Mouse (Mus musculus): ENCODE results near the gene Ifi35. TPM values are rescaled to one million over a fixed set of nuclear protein-coding genes. Genes with fewer than 3 reads are reported as not detected.
A peak's percentile ranks its signal among the peaks of the same experiment; 100 is the strongest.
"Not testable (repeated sequence)": the region's sequence is repeated elsewhere in the genome, so short reads cannot be mapped to it uniquely, and the experiment has no call there.

Gene Ifi35
- polyA plus RNA-seq, 1 experiment from 2014 or later, result 6.1 TPM

- H3K4me2 ChIP-seq (replicated peaks); H3K4me1 ChIP-seq; H3K27ac ChIP-seq; H3K9ac ChIP-seq; H3K27me3 ChIP-seq; ATAC-seq (ENCODE audit: insufficient number of reproducible peaks, insufficient read depth, low FRiP score, low TSS enrichment); H3K9me3 ChIP-seq; H3K4me3 ChIP-seq: not testable (repeated sequence)
- WGBS, result 86% methylated on average over 4 of the region's 4 CpGs
- peaks cover 15% of the 10 kb centered on the region for H3K36me3 ChIP-seq
Observed at GRCm38 (mm10) chr11:101449596-101449995, 1.4 kb downstream of the Ifi35 start.

GRCm38 (mm10) chr11:101450394-101450793 is 2.2 kb downstream of the Ifi35 start:
- Histone ChIP-seq H3K9me3 (no peaks in the 10 kb centered on the region), H3K9ac (no peak overlapping the region), H3K27me3 (no peaks in the 10 kb centered on the region), H3K4me3 (no peak overlapping the region), H3K4me1 (0 out of 2 replicates have a peak, but pooled peaks cover 14% of the 10 kb centered on the region), H3K36me3 (peaks cover 7% of the 10 kb centered on the region), H3K4me2 (replicated peaks) (no peak overlapping the region), H3K27ac (no peak overlapping the region)
- no peak for ATAC-seq (ENCODE audit: insufficient number of reproducible peaks, insufficient read depth, low FRiP score, low TSS enrichment)
- 85% methylated on average over 3 of the region's 3 CpGs for WGBS

- H3K9ac ChIP-seq, result no peak overlapping the region
- H3K4me2 ChIP-seq (replicated peaks), result no peak overlapping the region
- WGBS, result 90% methylated on average over 10 of the region's 10 CpGs
- no peaks in the 10 kb centered on the region for H3K27me3 ChIP-seq
- no peak overlapping the region for H3K4me3 ChIP-seq
- no peaks in the 10 kb centered on the region for H3K36me3 ChIP-seq
- H3K4me1 ChIP-seq, result 0 out of 2 replicates have a peak, but pooled peaks cover 14% of the 10 kb centered on the region
- no peak for ATAC-seq (ENCODE audit: insufficient number of reproducible peaks, insufficient read depth, low FRiP score, low TSS enrichment)
- no peaks in the 10 kb centered on the region for H3K9me3 ChIP-seq
- no peak overlapping the region for H3K27ac ChIP-seq
Observed at GRCm38 (mm10) chr11:101451536-101451935, 3.3 kb downstream of the Ifi35 start.

GRCm38 (mm10) chr11:101452093-101452774 is 4.0 kb downstream of the Ifi35 start:
- ATAC-seq (ENCODE audit: insufficient number of reproducible peaks, insufficient read depth, low FRiP score, low TSS enrichment), result no peak
- H3K4me3 ChIP-seq, result no peak overlapping the region
- no peaks in the 10 kb centered on the region for H3K9me3 ChIP-seq

DNA sequence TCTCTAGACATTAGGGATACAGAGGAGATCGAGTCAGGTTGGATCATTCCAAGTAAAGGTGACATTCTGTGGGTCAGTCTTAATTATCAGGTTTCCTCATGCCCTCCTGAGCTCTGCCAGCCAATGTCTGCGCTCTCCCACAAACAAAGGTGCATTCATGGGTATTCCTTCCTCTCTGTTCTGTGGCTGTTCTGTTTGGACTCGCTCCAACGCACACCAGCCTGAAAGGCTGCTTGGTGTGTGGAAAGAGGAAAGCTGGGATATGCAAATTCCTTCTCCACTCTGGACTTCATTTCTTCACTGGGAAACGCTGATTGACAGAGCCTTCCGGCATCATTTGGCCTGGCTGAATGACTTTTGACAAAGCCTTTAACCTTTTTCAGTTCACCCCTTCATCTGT is 6.5 kb downstream of the Ifi35 start:
- no peak overlapping the region for H3K9ac ChIP-seq

More at GRCm38 (mm10) chr11:101452093-101452774, 4.0 kb downstream of the Ifi35 start:
- Histone ChIP-seq H3K36me3 (no peaks in the 10 kb centered on the region), H3K27me3 (no peaks in the 10 kb centered on the region), H3K27ac (no peak overlapping the region), H3K4me1 (0 out of 2 replicates have a peak, but pooled peaks cover 14% of the 10 kb centered on the region), H3K4me2 (replicated peaks) (no peak overlapping the region), H3K9ac (no peak overlapping the region)
- WGBS, result 71% methylated on average over 10 of the region's 10 CpGs

GRCm38 (mm10) chr11:101455627-101456026 is 7.4 kb downstream of the Ifi35 start:
- Histone ChIP-seq H3K9ac (no peak overlapping the region), H3K4me2 (replicated peaks) (no peak overlapping the region), H3K27me3 (no peaks in the 10 kb centered on the region), H3K4me1 (peaks cover 16% of the 10 kb centered on the region; the same call in 1 of the 2 replicates), H3K4me3 (no peak overlapping the region), H3K9me3 (no peaks in the 10 kb centered on the region), H3K27ac (no peak overlapping the region), H3K36me3 (peaks cover 13% of the 10 kb centered on the region)
- ATAC-seq (ENCODE audit: insufficient number of reproducible peaks, insufficient read depth, low FRiP score, low TSS enrichment), result no peak
- whole genome bisulfite sequencing, result 85% methylated on average over 7 of the region's 7 CpGs

More for the DNA sequence above, 6.5 kb downstream of the Ifi35 start:
- Histone ChIP-seq H3K4me2 (replicated peaks) (no peak overlapping the region), H3K27ac (0 out of 2 replicates have a peak overlapping the region, but pooled peaks have one; percentile 38), H3K27me3 (no peaks in the 10 kb centered on the region), H3K36me3 (peaks cover 4% of the 10 kb centered on the region; the same call in 1 of the 2 replicates), H3K4me1 (peaks cover 12% of the 10 kb centered on the region; the same call in 1 of the 2 replicates), H3K4me3 (no peak overlapping the region), H3K9me3 (no peaks in the 10 kb centered on the region)
- 17% methylated on average over 6 of the region's 6 CpGs for whole genome bisulfite sequencing
- ATAC-seq (ENCODE audit: insufficient number of reproducible peaks, insufficient read depth, low FRiP score, low TSS enrichment), result no peak

DNA sequence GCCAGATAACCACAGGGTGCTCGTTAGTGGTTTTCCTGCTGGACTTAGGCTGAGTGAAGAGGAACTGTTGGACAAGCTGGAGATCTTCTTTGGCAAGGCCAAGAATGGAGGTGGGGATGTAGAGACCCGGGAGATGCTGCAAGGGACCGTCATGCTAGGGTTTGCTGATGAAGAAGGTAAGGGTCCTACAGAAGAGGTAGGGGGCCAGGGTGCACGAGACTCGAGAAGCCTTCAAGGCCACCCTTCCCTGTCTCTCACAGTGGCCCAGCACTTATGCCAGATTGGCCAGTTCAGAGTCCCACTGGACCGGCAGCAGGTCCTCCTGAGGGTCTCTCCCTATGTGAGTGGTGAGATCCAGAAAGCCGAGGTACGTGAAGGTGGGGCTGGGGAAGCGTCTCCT is 9.4 kb downstream of the Ifi35 start:
- Histone ChIP-seq H3K4me2 (replicated peaks) (no peak overlapping the region), H3K36me3 (peaks cover 21% of the 10 kb centered on the region), H3K4me1 (peaks cover 20% of the 10 kb centered on the region), H3K9me3 (no peaks in the 10 kb centered on the region), H3K27me3 (no peaks in the 10 kb centered on the region), H3K4me3 (no peak overlapping the region), H3K9ac (no peak overlapping the region), H3K27ac (no peak overlapping the region)
- no peak for ATAC-seq (ENCODE audit: insufficient number of reproducible peaks, insufficient read depth, low FRiP score, low TSS enrichment)
- 88% methylated on average over 9 of the region's 9 CpGs for WGBS

DNA sequence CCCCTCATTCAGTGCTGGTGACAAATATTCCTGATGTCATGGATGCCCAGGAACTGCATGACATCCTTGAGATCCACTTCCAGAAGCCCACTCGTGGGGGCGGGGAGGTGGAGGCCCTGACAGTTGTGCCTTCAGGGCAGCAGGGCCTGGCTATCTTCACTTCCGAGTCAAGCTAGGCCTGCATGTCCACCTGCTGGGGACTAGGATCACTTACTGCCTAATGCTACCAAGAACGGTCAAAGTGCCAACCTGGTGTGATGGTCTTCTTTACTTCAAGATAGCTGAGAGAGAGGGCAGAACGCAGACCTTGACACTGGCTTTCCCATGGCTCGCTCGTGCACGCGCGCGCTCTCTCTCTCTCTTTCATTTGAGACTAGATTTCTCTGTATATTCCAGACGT is 10.0 kb downstream of the Ifi35 start:
- no peak overlapping the region for H3K4me2 ChIP-seq (replicated peaks)
- WGBS, result 82% methylated on average over 12 of the region's 12 CpGs
- no peaks in the 10 kb centered on the region for H3K9me3 ChIP-seq
- no peak overlapping the region for H3K27ac ChIP-seq
- no peak overlapping the region for H3K9ac ChIP-seq
- no peaks in the 10 kb centered on the region for H3K27me3 ChIP-seq
- no peak overlapping the region for H3K4me3 ChIP-seq
- peaks cover 21% of the 10 kb centered on the region for H3K36me3 ChIP-seq
- ATAC-seq (ENCODE audit: insufficient number of reproducible peaks, insufficient read depth, low FRiP score, low TSS enrichment), result no peak
- H3K4me1 ChIP-seq, result peaks cover 26% of the 10 kb centered on the region

DNA sequence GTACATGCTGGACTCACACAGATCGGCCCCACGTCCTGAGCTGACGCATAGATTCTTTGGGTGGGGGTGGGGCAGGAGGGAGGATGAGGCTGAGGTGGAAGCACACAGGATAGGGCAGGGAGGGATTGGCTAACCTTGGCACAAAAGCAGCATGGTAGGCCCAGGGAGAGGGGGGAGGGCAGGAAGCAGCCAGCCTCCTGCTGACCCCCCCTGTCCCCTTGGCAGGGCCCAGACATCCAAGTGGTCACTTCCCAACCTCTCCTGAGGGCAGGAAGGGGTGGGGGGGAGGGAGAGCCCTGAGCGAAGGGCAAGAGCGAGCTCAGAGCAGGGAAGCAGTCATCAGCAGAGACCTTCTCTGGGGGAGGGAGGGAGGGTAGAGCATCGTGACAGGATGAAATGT is 11.5 kb downstream of the Ifi35 start:
- no peak overlapping the region for H3K4me2 ChIP-seq (replicated peaks)
- peaks cover 21% of the 10 kb centered on the region for H3K36me3 ChIP-seq
- no peak overlapping the region for H3K4me3 ChIP-seq
- ATAC-seq (ENCODE audit: insufficient number of reproducible peaks, insufficient read depth, low FRiP score, low TSS enrichment), result no peak
- 27% methylated on average over 6 of the region's 6 CpGs for WGBS
- peaks cover 35% of the 10 kb centered on the region for H3K4me1 ChIP-seq
- H3K9ac ChIP-seq, result no peak overlapping the region
- no peak overlapping the region for H3K27ac ChIP-seq
- no peaks in the 10 kb centered on the region for H3K9me3 ChIP-seq
- no peaks in the 10 kb centered on the region for H3K27me3 ChIP-seq

GRCm38 (mm10) chr11:101460321-101460720 is 12.1 kb downstream of the Ifi35 start:
- Histone ChIP-seq H3K4me3 (no peak overlapping the region), H3K9ac (no peak overlapping the region; the same call in 1 of the 2 replicates), H3K4me1 (peaks cover 35% of the 10 kb centered on the region), H3K9me3 (no peaks in the 10 kb centered on the region), H3K4me2 (replicated peaks) (no peak overlapping the region), H3K27ac (no peak overlapping the region), H3K27me3 (no peaks in the 10 kb centered on the region), H3K36me3 (peaks cover 21% of the 10 kb centered on the region)
- no peak for ATAC-seq (ENCODE audit: insufficient number of reproducible peaks, insufficient read depth, low FRiP score, low TSS enrichment)
- WGBS, result 84% methylated on average over 15 of the region's 15 CpGs

- Histone ChIP-seq H3K9ac (no peak overlapping the region), H3K4me2 (replicated peaks) (no peak overlapping the region), H3K27ac (no peak overlapping the region), H3K36me3 (peaks cover 21% of the 10 kb centered on the region), H3K4me1 (peaks cover 35% of the 10 kb centered on the region), H3K9me3 (no peaks in the 10 kb centered on the region), H3K27me3 (no peaks in the 10 kb centered on the region), H3K4me3 (no peak overlapping the region)
- WGBS, result 84% methylated on average over 14 of the region's 14 CpGs
- no peak for ATAC-seq (ENCODE audit: insufficient number of reproducible peaks, insufficient read depth, low FRiP score, low TSS enrichment)
Observed at GRCm38 (mm10) chr11:101462141-101462540, 13.9 kb downstream of the Ifi35 start.
